Mouse (Mus musculus) liver, embryonic 11.5 days (tissue): ENCODE measurements around the gene Nos1ap. TPM values are rescaled to one million over a fixed set of nuclear protein-coding genes. Genes with fewer than 3 reads are reported as not detected.

ENCODE experiments used
- ATAC-seq: fragments of 200-750 bp; cut with Nextera tagmentation; replicated peaks from 2 replicates; pipeline ENCODE4 v1.8.0; 2017; ENCODE audit warnings: moderate number of reproducible peaks, mild to moderate bottlenecking, moderate TSS enrichment, moderate library complexity; ENCODE audit not compliant: low FRiP score
- DNase-seq: peaks from one replicate; pipeline ENCODE4 v3.0.0-alpha.2; 2017; ENCODE audit warnings: low spot score
- H3K27ac ChIP-seq: fragments of 300-500 bp; sonication (generic); 2 replicates; pipeline ENCODE4 v1.5.1; 2014; ENCODE audit warnings: mild to moderate bottlenecking, low read depth, low read length, control low read depth
- H3K27me3 ChIP-seq: fragments of 300-500 bp; sonication (generic); replicated peaks from 2 replicates; pipeline ENCODE4 v1.6.1; 2014; ENCODE audit warnings: low read length, mixed read lengths; ENCODE audit not compliant: control insufficient read depth, insufficient read depth
- H3K36me3 ChIP-seq: fragments of 300-500 bp; sonication (generic); 2 replicates; pipeline ENCODE4 v1.6.1; 2014; ENCODE audit warnings: mild to moderate bottlenecking, low read length, moderate library complexity, mixed read lengths; ENCODE audit not compliant: control insufficient read depth, insufficient read depth
- H3K4me1 ChIP-seq: fragments of 300-500 bp; sonication (generic); replicated peaks from 2 replicates; pipeline ENCODE4 v1.6.1; 2014; ENCODE audit warnings: low read length, mixed read lengths; ENCODE audit not compliant: control insufficient read depth, insufficient read depth
- H3K4me2 ChIP-seq: fragments of 300-500 bp; sonication (generic); 2 replicates; pipeline ENCODE4 v1.6.1; 2014; ENCODE audit warnings: mild to moderate bottlenecking, control low read depth, moderate library complexity
- H3K4me3 ChIP-seq: fragments of 300-500 bp; sonication (generic); 2 replicates; pipeline ENCODE4 v1.5.1; 2014; ENCODE audit warnings: low read depth, low read length, control low read depth
- H3K9ac ChIP-seq: fragments of 300-500 bp; sonication (generic); 2 replicates; pipeline ENCODE4 v1.6.1; 2014; ENCODE audit warnings: low read depth, low read length, control low read depth
- H3K9me3 ChIP-seq: fragments of 300-500 bp; sonication (generic); 2 replicates; pipeline ENCODE4 v1.6.1; 2016; ENCODE audit warnings: low read length, inconsistent platforms, mixed read lengths; ENCODE audit not compliant: control insufficient read depth
- WGBS: fragments of 180-500 bp; shearing (Covaris S2); extraction: QIAGEN DNeasy Blood & Tissue Kit; methylation state at CpG from one replicate; pipeline ENCODE4 v1.1.7; 2014; 5-methylcytosine and 5-hydroxymethylcytosine counted together
- polyA plus RNA-seq: library from polyadenylated mRNA; unstranded; fragments of >200 nt; fragmentation: Nextera tagmentation; extraction: Ambion mirVana; gene quantifications from 2 replicates; pipeline ENCODE4 v1.2.1, GENCODE M21; 2014

Nos1ap gene
- polyA plus RNA-seq, 1 experiment from 2014 or later, result 8.8 TPM

DNA sequence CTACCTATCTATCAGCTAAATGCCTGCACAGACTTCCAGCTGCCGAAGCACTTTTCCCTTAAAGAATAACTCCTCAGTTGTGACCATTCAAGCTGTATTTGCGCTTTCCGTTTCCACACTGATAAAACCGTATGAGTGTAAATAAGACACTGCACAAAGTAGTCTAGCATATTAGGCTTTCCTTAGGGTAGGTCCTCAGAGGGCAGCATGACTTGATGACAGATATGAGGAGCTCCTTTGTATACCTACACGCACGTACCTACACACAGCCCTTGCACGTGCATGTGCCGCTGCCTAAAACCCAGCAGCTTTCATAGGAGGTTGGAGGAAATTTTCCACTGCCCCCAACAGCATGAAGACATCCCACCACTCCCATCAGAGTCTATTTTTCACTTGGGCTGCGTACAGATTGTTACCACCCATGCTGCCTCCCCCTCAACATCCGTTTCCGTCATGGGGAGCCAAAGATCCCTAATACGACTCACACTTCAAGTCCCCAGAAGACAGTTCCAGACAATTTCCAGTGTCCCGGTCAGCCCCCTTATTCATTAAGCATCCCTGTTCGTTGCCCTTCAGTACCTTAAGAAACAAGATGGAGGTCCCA is 41.4 kb downstream of the Nos1ap start:
- 83% methylated on average over 14 of the region's 14 CpGs for WGBS
- no peak for DNase-seq
- Histone ChIP-seq H3K4me1 (no peaks in the 10 kb centered on the region), H3K4me3 (no peak overlapping the region), H3K36me3 (no peaks in the 10 kb centered on the region), H3K27me3 (no peaks in the 10 kb centered on the region), H3K9ac (no peak overlapping the region), H3K9me3 (no peaks in the 10 kb centered on the region), H3K27ac (no peak overlapping the region), H3K4me2 (no peak overlapping the region)
- ATAC-seq, result no peak

- no peak for ATAC-seq
- no peak overlapping the region for H3K9ac ChIP-seq
- no peaks in the 10 kb centered on the region for H3K36me3 ChIP-seq
- 75% methylated on average over 4 of the region's 4 CpGs for WGBS
- H3K4me2 ChIP-seq, result no peak overlapping the region
- DNase-seq, result no peak
- H3K9me3 ChIP-seq, result no peaks in the 10 kb centered on the region
- H3K27ac ChIP-seq, result no peak overlapping the region
- no peaks in the 10 kb centered on the region for H3K4me1 ChIP-seq
- H3K27me3 ChIP-seq, result no peaks in the 10 kb centered on the region
- H3K4me3 ChIP-seq, result no peak overlapping the region
Measured at GRCm38 (mm10) chr1:170546297-170546696, 43.4 kb downstream of the Nos1ap start.

DNA sequence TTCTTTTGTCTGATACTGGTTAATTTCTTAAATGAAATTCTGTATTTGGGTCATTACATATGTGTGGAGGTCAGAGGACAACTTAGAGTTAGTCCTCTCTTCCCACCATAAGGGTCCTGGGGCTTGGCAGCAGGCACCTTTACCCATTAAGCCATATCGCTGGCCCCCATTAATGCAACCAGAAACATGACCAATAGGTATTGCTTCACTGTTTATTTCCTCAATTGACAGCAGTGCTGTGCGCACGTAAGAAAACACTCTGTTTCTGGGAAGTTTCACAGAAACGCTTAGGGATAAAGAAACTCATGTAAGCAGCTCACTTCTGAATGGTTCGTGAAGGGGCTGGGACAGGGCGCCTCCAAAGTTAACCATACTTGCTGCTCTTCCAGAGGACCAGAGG is 44.4 kb downstream of the Nos1ap start:
- DNase-seq (no peak), ATAC-seq (no peak)
- H3K4me3 ChIP-seq, result no peak overlapping the region
- no peak overlapping the region for H3K27ac ChIP-seq
- no peaks in the 10 kb centered on the region for H3K36me3 ChIP-seq
- H3K27me3 ChIP-seq, result no peaks in the 10 kb centered on the region
- WGBS, result 80% methylated on average over 6 of the region's 6 CpGs
- H3K9ac ChIP-seq, result no peak overlapping the region
- H3K4me2 ChIP-seq, result no peak overlapping the region
- H3K4me1 ChIP-seq, result no peaks in the 10 kb centered on the region
- 0 out of 2 replicates have a peak, but pooled peaks cover 2% of the 10 kb centered on the region for H3K9me3 ChIP-seq

DNA sequence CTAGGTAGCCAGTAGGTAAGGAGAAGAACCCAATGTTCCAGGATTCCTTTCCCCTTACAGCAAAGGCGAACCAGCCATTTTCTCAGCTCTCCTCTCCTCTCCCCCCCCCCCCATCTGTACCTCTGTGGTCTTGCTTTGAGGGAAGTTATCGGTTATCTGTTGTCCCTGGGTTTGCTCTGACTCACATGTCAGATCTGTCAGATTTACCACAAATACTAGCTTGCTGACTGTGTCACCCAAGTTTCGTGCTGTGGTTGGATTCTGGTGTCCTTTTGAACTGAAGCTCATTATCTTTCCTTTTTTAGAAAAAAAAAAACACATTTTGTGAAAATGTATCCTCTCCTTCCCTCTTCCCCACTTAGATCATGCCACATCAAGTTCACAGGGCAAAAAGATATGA is 50.2 kb downstream of the Nos1ap start:
- ATAC-seq (no peak), DNase-seq (no peak)
- 33% methylated on average over 3 of the region's 3 CpGs for WGBS
- Histone ChIP-seq H3K9ac (no peak overlapping the region), H3K27me3 (no peaks in the 10 kb centered on the region), H3K27ac (no peak overlapping the region), H3K36me3 (no peaks in the 10 kb centered on the region), H3K4me2 (no peak overlapping the region), H3K4me3 (no peak overlapping the region), H3K9me3 (0 out of 2 replicates have a peak, but pooled peaks cover 2% of the 10 kb centered on the region), H3K4me1 (peaks cover 3% of the 10 kb centered on the region; the same call in 1 of the 2 replicates)

GRCm38 (mm10) chr1:170538481-170539061 is 51.1 kb downstream of the Nos1ap start:
- 0 out of 2 replicates have a peak, but pooled peaks cover 2% of the 10 kb centered on the region for H3K9me3 ChIP-seq
- no peaks in the 10 kb centered on the region for H3K27me3 ChIP-seq
- H3K27ac ChIP-seq, result no peak overlapping the region
- peaks cover 3% of the 10 kb centered on the region; the same call in 1 of the 2 replicates for H3K4me1 ChIP-seq
- H3K36me3 ChIP-seq, result no peaks in the 10 kb centered on the region
- no peak overlapping the region for H3K4me2 ChIP-seq
- H3K4me3 ChIP-seq, result no peak overlapping the region
- 72% methylated on average over 9 of the region's 9 CpGs for WGBS
- DNase-seq (no peak), ATAC-seq (no peak)
- no peak overlapping the region for H3K9ac ChIP-seq

GRCm38 (mm10) chr1:170536344-170536743 is 53.3 kb downstream of the Nos1ap start:
- no peak for ATAC-seq
- no peaks in the 10 kb centered on the region for H3K27me3 ChIP-seq

DNA sequence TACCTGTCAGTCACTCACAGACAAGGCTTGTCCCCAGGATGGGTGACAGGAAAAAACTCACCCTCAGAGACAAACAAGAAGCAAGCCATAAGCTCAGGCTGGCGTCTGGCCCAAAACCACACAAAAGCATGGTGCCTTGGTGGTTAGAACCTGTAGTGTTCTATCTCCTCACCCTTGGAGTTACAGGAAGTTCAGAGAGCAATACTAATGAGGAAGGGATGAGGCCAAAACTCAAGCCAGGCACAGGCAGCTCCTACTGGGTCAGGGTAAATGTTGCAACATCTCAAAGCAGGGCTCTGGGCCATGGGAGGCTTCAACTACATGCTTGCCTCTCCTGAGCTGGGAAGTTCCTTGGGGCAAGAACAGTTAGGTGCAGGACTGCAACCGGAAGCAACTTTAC is 54.4 kb downstream of the Nos1ap start:
- DNase-seq (no peak), ATAC-seq (no peak)
- no peak overlapping the region for H3K4me3 ChIP-seq
- no peaks in the 10 kb centered on the region for H3K27me3 ChIP-seq
- no peaks in the 10 kb centered on the region for H3K9me3 ChIP-seq
- no peak overlapping the region for H3K9ac ChIP-seq
- no peak overlapping the region for H3K27ac ChIP-seq
- H3K4me2 ChIP-seq, result no peak overlapping the region
- no peaks in the 10 kb centered on the region for H3K36me3 ChIP-seq
- WGBS, result 61% methylated on average over 2 of the region's 2 CpGs
- peaks cover 3% of the 10 kb centered on the region; the same call in 1 of the 2 replicates for H3K4me1 ChIP-seq

More at GRCm38 (mm10) chr1:170536344-170536743, 53.3 kb downstream of the Nos1ap start:
- Histone ChIP-seq H3K4me2 (no peak overlapping the region), H3K4me1 (peaks cover 3% of the 10 kb centered on the region; the same call in 1 of the 2 replicates), H3K9me3 (0 out of 2 replicates have a peak, but pooled peaks cover 2% of the 10 kb centered on the region), H3K4me3 (no peak overlapping the region), H3K36me3 (no peaks in the 10 kb centered on the region), H3K27ac (no peak overlapping the region), H3K9ac (no peak overlapping the region)
- WGBS, result 41% methylated on average over 3 of the region's 3 CpGs
- no peak for DNase-seq

DNA sequence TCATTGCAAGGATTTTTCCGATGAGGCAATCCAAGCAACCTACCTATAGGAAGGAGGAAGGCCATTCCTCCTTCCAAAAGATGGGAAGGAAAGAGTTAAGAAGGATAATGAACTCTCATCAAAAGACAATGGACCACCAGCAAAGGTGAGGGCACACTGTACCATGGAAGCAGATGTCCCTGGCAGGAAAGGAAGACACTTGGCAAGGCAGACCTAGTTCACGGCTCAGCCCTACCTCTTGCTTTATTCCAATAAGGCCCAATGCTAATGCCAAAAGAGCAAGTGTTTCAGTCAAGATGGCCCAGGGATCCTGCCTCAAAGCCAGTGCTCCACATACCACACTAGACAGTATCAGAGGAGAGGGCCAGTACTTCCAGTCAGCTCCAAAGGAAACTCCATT is 58.4 kb downstream of the Nos1ap start:
- no peaks in the 10 kb centered on the region for H3K27me3 ChIP-seq
- H3K27ac ChIP-seq, result no peak overlapping the region
- DNase-seq, result no peak
- H3K9ac ChIP-seq, result no peak overlapping the region
- H3K36me3 ChIP-seq, result no peaks in the 10 kb centered on the region
- H3K4me1 ChIP-seq, result peaks cover 3% of the 10 kb centered on the region; the same call in 1 of the 2 replicates
- H3K9me3 ChIP-seq, result no peaks in the 10 kb centered on the region
- ATAC-seq, result no peak
- 96% methylated on average over 2 of the region's 2 CpGs for WGBS
- H3K4me3 ChIP-seq, result no peak overlapping the region
- H3K4me2 ChIP-seq, result no peak overlapping the region

- 74% methylated on average over 4 of the region's 4 CpGs for WGBS
Measured at GRCm38 (mm10) chr1:170530456-170530855, 59.2 kb downstream of the Nos1ap start.

More at GRCm38 (mm10) chr1:170530456-170530855, 59.2 kb downstream of the Nos1ap start:
- Histone ChIP-seq H3K36me3 (no peaks in the 10 kb centered on the region), H3K9ac (no peak overlapping the region), H3K4me2 (no peak overlapping the region), H3K4me3 (no peak overlapping the region), H3K4me1 (peaks cover 2% of the 10 kb centered on the region; the same call in 1 of the 2 replicates), H3K9me3 (no peaks in the 10 kb centered on the region), H3K27me3 (no peaks in the 10 kb centered on the region), H3K27ac (no peak overlapping the region)
- DNase-seq, result no peak
- no peak for ATAC-seq
